Mouse (Mus musculus): ENCODE data around the gene Fli1. TPM values are rescaled to one million over a fixed set of nuclear protein-coding genes. Genes with fewer than 3 reads are reported as not detected.

Gene Fli1
- polyA plus RNA-seq, 1 experiment from 2014 or later: 18.8 TPM

DNA sequence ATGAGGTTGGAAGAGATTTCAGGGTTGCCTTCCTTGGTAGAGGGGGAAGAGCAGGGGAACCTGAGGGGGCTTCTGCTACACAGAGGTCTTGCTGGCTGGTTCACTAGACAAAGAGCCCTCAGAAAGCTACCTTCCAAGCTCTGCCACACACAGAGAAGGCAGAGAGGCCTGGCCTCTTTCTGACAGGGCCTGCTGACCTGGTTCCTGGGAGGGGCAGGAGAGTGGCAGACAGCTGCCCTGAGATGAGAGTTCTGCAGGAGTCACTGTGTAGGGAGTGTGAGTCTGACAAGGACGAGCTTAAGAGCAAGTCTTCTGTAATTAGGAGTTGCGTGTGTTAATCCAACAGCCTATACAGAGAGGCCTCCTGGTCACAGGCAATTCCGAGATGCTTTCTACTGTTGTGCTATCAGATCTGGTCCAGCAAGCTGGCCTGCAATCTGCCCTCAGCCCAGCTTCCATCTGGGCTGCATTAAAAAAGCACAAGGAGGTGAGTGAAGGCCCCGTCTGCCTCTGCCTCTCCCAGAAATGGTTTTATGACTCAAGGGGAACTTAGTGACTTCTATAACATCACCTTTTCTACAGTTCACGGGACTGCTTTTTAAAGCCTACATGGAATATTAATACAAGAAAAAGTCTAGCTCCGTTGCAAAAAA is 28.1 kb downstream of the Fli1 start:
- H3K4me2 ChIP-seq (ENCODE audit: low read depth, low read length): no peak overlapping the region
- H3K4me1 ChIP-seq (ENCODE audit: control insufficient read depth, insufficient read depth, low read length): peaks cover 26% of the 10 kb centered on the region
- ATAC-seq (ENCODE audit: low read depth) (no peak), DNase-seq (ENCODE audit: low spot score) (no peak)
- H3K9ac ChIP-seq (ENCODE audit: low read depth, low read length): no peak overlapping the region
- no peaks in the 10 kb centered on the region for H3K36me3 ChIP-seq (ENCODE audit: control insufficient read depth, insufficient read depth, low read length)
- WGBS: 41% methylated on average over 6 of the region's 6 CpGs
- no peaks in the 10 kb centered on the region for H3K9me3 ChIP-seq (ENCODE audit: control insufficient read depth, low read length)
- no peak overlapping the region for H3K4me3 ChIP-seq (ENCODE audit: low read depth, low read length)
- no peaks in the 10 kb centered on the region for H3K27me3 ChIP-seq (replicated peaks; ENCODE audit: control insufficient read depth, insufficient read depth, low read length)
- H3K27ac ChIP-seq (replicated peaks; ENCODE audit: low read depth, low read length): peak overlapping the region; percentile 44; the same call in 1 of the 2 replicates

DNA sequence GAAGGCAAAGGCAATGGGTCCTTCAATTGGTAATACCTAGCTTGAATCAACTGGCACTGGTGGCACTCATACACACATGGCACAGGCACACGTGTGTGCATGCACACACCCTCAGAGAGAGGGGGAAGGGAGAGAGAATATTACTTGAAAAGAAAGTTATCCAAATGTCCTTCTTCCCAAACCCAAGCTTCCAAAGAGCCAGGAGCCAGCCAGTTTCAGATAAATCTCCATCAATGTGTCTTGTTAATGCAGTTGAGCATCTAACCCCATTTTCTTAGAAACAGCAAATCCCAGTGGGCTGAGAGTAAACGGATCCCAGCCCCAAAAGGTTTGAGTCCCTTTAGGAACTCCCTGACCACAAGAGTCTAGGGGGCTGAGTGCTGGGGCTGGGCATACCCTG is 29.2 kb downstream of the Fli1 start:
- Histone ChIP-seq H3K27ac (replicated peaks; ENCODE audit: low read depth, low read length) (no peak overlapping the region), H3K4me2 (ENCODE audit: low read depth, low read length) (no peak overlapping the region), H3K27me3 (replicated peaks; ENCODE audit: control insufficient read depth, insufficient read depth, low read length) (no peaks in the 10 kb centered on the region), H3K9ac (ENCODE audit: low read depth, low read length) (no peak overlapping the region), H3K36me3 (ENCODE audit: control insufficient read depth, insufficient read depth, low read length) (no peaks in the 10 kb centered on the region), H3K4me1 (ENCODE audit: control insufficient read depth, insufficient read depth, low read length) (peaks cover 15% of the 10 kb centered on the region), H3K9me3 (ENCODE audit: control insufficient read depth, low read length) (no peaks in the 10 kb centered on the region), H3K4me3 (ENCODE audit: low read depth, low read length) (no peak overlapping the region)
- ATAC-seq (ENCODE audit: low read depth): no peak
- no peak for DNase-seq (ENCODE audit: low spot score)
- WGBS: 49% methylated on average over 2 of the region's 2 CpGs

DNA sequence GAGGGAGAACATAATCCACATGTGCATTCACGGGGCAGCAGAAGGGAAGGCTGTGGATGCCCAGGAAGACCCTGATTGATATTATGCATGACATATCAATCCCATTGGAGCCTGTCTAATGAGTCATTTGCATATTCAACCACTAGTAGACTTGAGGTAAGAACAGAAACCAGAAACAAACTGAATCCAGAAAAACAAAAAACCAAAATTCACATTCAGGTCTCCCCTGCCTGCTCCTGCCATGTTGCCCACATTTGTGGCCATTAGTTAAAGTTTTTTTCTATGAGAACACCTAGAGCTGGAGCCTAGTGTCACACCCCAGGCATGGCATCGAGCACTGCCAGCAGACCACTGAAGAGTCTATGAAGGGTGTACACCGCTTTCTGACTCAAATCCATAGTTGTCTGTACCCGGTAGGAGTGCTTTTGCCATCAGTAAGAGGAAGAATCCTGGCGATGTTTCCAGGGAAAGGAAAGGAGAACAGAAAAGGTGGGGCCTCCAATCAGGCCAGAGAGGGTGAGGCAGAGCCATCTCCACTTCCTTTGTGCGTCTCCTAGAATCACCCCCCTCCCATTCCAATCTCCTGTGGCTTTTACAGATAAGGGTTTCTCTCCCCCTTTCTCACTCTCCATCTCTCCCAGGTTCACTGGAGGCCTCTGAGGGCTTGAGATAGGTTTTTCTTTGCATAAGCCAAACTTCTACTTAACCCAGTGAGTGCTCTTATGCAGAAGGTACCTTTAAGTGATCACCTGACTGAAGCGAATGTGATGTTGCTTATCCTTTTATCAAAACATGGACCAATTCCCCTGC is 32.0 kb downstream of the Fli1 start:
- Histone ChIP-seq H3K9ac (ENCODE audit: low read depth, low read length) (no peak overlapping the region), H3K27me3 (replicated peaks; ENCODE audit: control insufficient read depth, insufficient read depth, low read length) (no peaks in the 10 kb centered on the region), H3K4me1 (ENCODE audit: control insufficient read depth, insufficient read depth, low read length) (peaks cover 34% of the 10 kb centered on the region), H3K27ac (replicated peaks; ENCODE audit: low read depth, low read length) (no peak overlapping the region), H3K4me3 (ENCODE audit: low read depth, low read length) (no peak overlapping the region), H3K36me3 (ENCODE audit: control insufficient read depth, insufficient read depth, low read length) (no peaks in the 10 kb centered on the region), H3K4me2 (ENCODE audit: low read depth, low read length) (no peak overlapping the region), H3K9me3 (ENCODE audit: control insufficient read depth, low read length) (no peaks in the 10 kb centered on the region)
- ATAC-seq (ENCODE audit: low read depth) (no peak), DNase-seq (ENCODE audit: low spot score) (no peak)
- WGBS: 81% methylated on average over 7 of the region's 7 CpGs

DNA sequence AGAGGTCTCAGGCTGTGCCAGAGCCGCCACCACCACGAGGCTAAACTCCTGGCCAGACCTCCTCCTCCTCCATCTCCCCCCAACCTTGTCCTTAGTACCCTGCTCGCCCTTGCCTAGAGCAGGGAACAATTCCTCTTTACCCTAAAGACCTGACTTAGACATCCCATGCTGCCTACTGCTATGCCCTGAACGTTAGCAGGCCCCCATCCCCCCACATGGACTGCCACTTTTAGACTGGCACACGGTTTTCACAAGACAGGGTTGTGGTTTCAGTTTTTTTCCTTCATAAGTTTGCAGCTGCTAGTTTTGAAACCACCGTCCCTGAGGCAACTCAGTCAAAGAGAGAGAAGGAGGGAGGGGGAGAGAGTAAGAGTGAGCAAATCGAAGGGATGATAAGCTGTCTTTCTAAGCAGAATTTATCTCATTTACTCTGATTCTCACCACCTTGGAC is 32.9 kb downstream of the Fli1 start:
- Histone ChIP-seq H3K27ac (replicated peaks; ENCODE audit: low read depth, low read length) (no peak overlapping the region), H3K9ac (ENCODE audit: low read depth, low read length) (no peak overlapping the region), H3K4me3 (ENCODE audit: low read depth, low read length) (no peak overlapping the region), H3K9me3 (ENCODE audit: control insufficient read depth, low read length) (no peaks in the 10 kb centered on the region), H3K36me3 (ENCODE audit: control insufficient read depth, insufficient read depth, low read length) (no peaks in the 10 kb centered on the region), H3K4me2 (ENCODE audit: low read depth, low read length) (no peak overlapping the region), H3K27me3 (replicated peaks; ENCODE audit: control insufficient read depth, insufficient read depth, low read length) (no peaks in the 10 kb centered on the region), H3K4me1 (ENCODE audit: control insufficient read depth, insufficient read depth, low read length) (peaks cover 33% of the 10 kb centered on the region)
- ATAC-seq (ENCODE audit: low read depth): no peak
- WGBS: 43% methylated on average over 7 of the region's 7 CpGs
- DNase-seq (ENCODE audit: low spot score): peak; percentile 48

DNA sequence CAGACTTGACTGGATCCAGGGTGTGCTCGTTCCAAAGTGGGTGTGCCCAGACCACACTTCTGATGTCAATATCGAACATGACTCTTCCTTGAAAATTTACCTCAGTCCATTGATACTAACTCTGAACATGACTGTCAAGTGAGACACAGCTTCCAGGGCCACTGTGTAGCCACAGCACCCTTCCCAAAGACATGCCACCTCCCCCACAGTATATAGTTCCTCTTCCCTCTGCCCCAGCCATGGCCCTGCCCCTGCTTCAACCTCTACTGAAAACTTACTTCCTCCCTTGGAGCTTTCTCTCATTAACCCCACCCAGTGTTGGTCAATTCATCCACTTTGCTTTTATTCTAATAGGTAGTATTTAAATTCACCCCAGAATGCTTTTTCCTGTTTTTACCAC is 34.0 kb downstream of the Fli1 start:
- WGBS: 74% methylated on average over 2 of the region's 2 CpGs
- H3K27me3 ChIP-seq (replicated peaks; ENCODE audit: control insufficient read depth, insufficient read depth, low read length): no peaks in the 10 kb centered on the region
- no peak for ATAC-seq (ENCODE audit: low read depth)
- no peak overlapping the region for H3K4me2 ChIP-seq (ENCODE audit: low read depth, low read length)
- H3K4me3 ChIP-seq (ENCODE audit: low read depth, low read length): no peak overlapping the region
- no peak for DNase-seq (ENCODE audit: low spot score)
- H3K9ac ChIP-seq (ENCODE audit: low read depth, low read length): no peak overlapping the region
- no peaks in the 10 kb centered on the region for H3K36me3 ChIP-seq (ENCODE audit: control insufficient read depth, insufficient read depth, low read length)
- H3K4me1 ChIP-seq (ENCODE audit: control insufficient read depth, insufficient read depth, low read length): peaks cover 26% of the 10 kb centered on the region
- no peak overlapping the region for H3K27ac ChIP-seq (replicated peaks; ENCODE audit: low read depth, low read length)
- H3K9me3 ChIP-seq (ENCODE audit: control insufficient read depth, low read length): no peaks in the 10 kb centered on the region

DNA sequence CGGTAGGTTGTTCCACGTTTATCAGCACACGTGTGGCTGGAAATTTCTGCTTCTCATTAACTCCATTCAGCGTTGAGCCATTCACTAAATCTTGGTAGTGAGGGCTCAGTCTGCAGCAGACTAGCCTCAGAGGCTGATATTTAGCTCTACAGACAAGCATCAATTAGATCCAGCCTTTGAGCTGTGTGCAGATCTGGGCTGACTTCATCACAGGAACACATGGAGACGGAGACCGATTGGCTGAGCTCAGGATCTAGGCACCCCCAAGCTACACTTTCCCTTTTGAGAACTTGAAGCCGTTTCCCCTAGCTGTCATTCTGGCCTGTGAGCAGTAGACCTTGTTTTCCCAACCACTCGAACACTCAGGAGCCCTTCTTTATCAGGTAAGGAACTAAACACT is 34.5 kb downstream of the Fli1 start:
- 36% methylated on average over 8 of the region's 8 CpGs for WGBS
- no peak; the same call in 1 of the 2 replicates for ATAC-seq (ENCODE audit: low read depth)
- Histone ChIP-seq H3K27me3 (replicated peaks; ENCODE audit: control insufficient read depth, insufficient read depth, low read length) (no peaks in the 10 kb centered on the region), H3K4me3 (ENCODE audit: low read depth, low read length) (no peak overlapping the region), H3K9ac (ENCODE audit: low read depth, low read length) (no peak overlapping the region), H3K9me3 (ENCODE audit: control insufficient read depth, low read length) (no peaks in the 10 kb centered on the region), H3K36me3 (ENCODE audit: control insufficient read depth, insufficient read depth, low read length) (no peaks in the 10 kb centered on the region), H3K27ac (replicated peaks; ENCODE audit: low read depth, low read length) (0 out of 2 replicates have a peak overlapping the region, but pooled peaks have one; percentile 4), H3K4me1 (ENCODE audit: control insufficient read depth, insufficient read depth, low read length) (peaks cover 25% of the 10 kb centered on the region), H3K4me2 (ENCODE audit: low read depth, low read length) (no peak overlapping the region)
- DNase-seq (ENCODE audit: low spot score): no peak

DNA sequence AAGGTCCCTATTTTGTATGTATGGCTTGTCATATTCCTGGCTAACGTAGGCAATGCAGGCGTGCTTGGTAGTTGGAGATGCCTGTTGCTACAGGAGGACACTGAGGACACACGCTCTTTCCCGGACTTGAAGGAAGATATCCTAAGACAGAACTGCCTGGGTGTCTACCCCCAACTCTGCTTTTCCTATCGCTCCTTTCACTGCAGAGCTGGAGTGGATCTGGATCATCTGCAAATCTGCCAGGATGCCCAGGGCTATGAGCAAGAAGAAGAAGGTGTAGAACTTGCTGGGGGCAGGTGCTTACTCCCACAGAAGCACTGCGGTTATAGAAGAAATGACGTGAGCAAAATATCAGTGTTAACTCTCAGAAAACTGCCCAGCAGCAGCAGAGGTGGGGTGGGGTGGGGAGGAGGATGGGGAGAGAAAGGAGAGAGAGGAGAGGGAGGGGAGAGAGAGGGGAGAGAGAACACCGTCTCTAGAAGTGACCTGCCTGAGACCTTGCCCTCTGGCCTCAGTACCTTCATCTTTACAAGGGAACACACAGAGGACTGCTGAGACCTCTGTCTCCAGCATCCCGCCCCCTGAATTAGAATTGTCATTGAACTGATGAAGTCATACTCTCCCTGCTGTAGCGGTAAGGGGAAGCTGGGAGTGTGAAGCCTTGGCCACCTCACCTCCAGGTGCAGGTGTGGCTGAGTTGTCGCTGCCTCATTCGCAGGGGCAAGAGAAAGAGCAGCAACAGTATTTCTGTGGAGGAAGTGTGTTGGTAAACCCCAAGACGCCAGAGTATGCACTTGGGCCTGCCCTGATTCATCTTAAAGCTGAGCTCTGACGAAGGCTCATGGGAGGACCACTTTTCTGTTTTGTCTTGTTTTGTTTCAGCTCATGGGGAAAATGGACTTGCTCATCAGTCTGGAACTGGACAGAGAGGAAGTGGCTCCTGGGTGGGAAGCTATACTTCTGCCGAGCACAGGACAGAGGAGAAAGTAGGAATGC is 35.5 kb downstream of the Fli1 start:
- Histone ChIP-seq H3K4me3 (ENCODE audit: low read depth, low read length) (no peak overlapping the region), H3K9me3 (ENCODE audit: control insufficient read depth, low read length) (no peaks in the 10 kb centered on the region), H3K27me3 (replicated peaks; ENCODE audit: control insufficient read depth, insufficient read depth, low read length) (no peaks in the 10 kb centered on the region), H3K9ac (ENCODE audit: low read depth, low read length) (no peak overlapping the region), H3K4me2 (ENCODE audit: low read depth, low read length) (no peak overlapping the region), H3K4me1 (ENCODE audit: control insufficient read depth, insufficient read depth, low read length) (peaks cover 25% of the 10 kb centered on the region), H3K27ac (replicated peaks; ENCODE audit: low read depth, low read length) (peak overlapping the region; percentile 8; the same call in 1 of the 2 replicates), H3K36me3 (ENCODE audit: control insufficient read depth, insufficient read depth, low read length) (no peaks in the 10 kb centered on the region)
- ATAC-seq (ENCODE audit: low read depth) (no peak), DNase-seq (ENCODE audit: low spot score) (no peak)
- 66% methylated on average over 15 of the region's 15 CpGs for WGBS

DNA sequence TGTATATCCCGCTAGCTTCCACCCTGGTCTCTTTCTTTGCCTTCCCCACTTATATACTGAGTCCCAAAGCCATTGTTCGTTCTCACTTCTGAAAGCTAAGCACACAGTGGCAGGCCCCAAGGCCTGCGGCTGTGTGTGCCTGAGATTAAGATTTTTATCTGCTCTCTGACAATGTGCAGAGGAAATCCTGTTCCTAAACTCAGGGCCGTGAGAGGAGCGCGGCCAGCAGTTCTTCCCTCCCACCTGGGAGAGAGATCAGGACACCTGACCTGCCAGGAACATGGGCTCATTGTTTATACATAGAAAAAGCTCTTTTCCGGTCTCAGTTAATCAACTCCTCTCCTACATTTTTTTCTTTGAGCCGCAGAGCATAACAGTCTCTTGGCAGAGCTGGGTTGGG is 36.5 kb downstream of the Fli1 start:
- Histone ChIP-seq H3K4me1 (ENCODE audit: control insufficient read depth, insufficient read depth, low read length) (peaks cover 25% of the 10 kb centered on the region), H3K36me3 (ENCODE audit: control insufficient read depth, insufficient read depth, low read length) (no peaks in the 10 kb centered on the region), H3K27ac (replicated peaks; ENCODE audit: low read depth, low read length) (0 out of 2 replicates have a peak overlapping the region, but pooled peaks have one; percentile 31), H3K9me3 (ENCODE audit: control insufficient read depth, low read length) (no peaks in the 10 kb centered on the region), H3K9ac (ENCODE audit: low read depth, low read length) (0 out of 2 replicates have a peak overlapping the region, but pooled peaks have one; percentile 23), H3K4me3 (ENCODE audit: low read depth, low read length) (no peak overlapping the region), H3K27me3 (replicated peaks; ENCODE audit: control insufficient read depth, insufficient read depth, low read length) (no peaks in the 10 kb centered on the region), H3K4me2 (ENCODE audit: low read depth, low read length) (no peak overlapping the region)
- WGBS: 35% methylated on average over 8 of the region's 8 CpGs
- DNase-seq (ENCODE audit: low spot score): peak; percentile 63
- ATAC-seq (ENCODE audit: low read depth): peak; percentile 69
